Mouse (Mus musculus) ovary, postnatal 14 days (tissue): ENCODE results near the gene Ttc34.

Source experiments
- DNase-seq: peaks from one replicate; pipeline ENCODE4 v3.0.0; 2022; ENCODE audit warnings: low spot score

Ttc34 gene

DNA sequence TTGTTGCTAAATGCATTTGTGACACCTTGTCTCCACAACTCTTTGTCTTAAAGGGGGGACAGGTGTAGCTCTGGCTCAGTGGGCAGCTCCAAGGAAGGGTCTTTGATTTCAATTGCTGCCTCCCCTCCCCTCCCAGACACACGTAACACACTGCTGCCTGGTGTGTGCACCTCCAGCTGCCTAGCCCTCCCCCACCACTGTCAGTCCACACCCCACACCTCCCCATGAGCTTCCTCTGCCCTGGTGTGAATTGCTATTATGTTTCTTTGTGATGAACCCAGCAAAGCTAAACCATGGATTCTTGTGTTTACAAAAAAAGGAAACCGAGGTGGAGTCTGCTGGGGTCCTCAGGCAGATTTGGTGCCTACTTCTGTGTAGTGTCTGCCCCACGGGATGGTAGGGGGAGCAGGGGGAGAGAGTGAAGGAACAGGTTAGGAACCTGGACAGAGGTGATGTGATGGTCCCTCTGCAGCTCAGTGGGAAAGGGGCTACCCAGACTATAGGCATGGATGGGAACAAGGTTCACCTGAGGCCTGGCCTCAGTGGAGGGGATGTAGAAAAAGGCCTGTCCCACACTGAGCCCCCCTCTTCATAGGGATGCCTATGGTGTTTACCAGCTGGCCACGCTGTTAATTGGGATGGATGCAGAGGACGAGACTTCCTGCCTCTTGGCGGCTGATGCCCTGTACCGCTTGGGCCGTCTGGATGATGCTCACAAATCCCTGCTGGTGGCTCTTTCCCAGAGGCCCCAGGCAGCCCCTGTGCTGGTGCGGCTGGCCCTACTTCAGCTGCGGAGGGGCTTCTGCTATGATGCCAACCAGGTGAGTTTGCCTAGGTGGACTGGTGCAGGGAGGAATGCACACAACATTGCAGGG lies 20.3 kb downstream of the Ttc34 start:
- no peak for DNase-seq

DNA sequence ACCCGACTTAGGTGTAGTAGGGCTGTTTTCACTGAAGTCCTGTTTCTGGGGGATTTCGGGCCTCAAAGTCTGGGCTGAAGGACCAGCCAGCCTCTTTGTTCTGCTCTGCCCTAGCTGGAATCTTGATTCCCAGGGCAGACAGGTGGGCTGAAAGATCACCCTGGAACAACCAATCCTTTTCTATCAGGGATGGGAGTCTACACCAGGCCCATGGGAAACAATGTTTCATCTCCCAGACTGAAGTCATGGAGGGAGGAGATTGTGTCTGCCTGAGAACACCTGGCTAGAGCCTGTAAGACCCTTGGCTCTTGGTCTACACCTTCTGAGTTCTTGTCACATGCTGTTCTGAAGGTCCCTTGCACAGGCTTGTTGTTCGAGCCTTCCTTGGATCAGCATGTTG lies 21.3 kb downstream of the Ttc34 start:
- DNase-seq: no peak

DNA sequence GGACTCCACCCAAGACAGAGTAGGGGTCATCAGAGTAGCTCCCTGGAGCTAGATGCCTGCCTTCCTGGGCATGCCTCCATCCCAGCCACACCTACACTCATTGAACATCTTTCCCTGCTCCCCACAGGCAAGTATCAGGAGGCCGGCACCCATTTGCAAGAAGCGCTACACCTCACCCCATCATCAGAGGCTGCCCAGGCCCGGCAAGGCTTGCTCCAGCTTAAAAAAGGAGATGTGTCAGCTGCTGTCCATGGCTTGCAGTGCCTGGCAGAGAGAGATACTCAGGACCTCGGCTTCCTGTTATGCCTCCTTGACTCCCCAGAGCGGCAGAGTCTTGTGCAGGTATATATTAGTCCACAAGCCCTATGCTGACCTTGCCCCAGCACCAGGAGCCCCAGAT lies 24.7 kb downstream of the Ttc34 start:
- DNase-seq: no peak

DNA sequence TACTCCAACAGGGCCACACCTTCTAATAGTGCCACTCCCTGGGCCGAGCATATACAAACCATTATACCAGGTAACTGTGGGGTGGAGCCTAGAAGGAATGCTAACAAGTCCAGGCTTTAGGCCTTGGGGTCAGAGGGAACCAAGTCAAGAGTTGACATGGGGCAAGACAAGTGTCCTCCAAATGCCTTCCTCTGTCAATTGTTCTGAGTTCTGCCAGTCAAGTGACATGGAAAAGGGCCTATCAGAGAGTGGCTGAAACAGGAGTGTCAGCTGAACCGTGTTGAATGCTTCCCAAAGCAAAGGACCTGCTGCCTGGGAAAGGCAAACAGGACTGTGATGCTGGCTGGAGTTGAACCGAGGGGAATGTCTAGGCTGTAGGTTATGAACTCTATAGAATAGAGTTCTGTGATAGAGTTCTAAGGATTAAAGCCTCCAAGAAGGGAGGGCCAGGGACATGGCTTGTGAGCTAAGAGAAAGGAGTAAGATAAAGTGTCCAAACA lies 26.2 kb downstream of the Ttc34 start:
- DNase-seq: no peak

DNA sequence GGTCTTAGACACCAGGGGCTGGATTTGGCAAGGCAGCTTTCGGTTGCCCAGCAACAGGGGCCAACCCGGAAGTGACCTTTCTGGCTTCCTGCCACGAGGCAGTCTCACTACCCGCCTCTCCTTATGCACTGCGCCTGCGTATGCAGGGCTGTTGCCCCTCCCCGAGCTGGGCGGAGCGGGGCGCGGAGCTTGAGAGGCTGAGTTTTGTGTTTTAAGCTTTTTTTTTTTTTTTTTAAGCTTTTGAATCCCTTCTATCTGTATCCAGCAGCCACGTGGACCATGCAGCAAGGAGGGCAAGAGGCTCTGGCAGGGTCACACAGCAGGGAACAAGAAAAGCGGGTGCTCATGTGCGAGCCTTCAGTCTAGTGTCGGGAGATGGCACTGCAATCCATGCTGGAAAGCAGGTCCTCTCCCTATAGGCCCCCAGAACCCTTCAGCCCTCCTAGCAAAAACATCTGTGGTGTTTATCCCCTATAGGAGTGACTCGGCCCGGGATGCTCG lies 27.1 kb downstream of the Ttc34 start:
- peak; percentile 96 for DNase-seq

DNA sequence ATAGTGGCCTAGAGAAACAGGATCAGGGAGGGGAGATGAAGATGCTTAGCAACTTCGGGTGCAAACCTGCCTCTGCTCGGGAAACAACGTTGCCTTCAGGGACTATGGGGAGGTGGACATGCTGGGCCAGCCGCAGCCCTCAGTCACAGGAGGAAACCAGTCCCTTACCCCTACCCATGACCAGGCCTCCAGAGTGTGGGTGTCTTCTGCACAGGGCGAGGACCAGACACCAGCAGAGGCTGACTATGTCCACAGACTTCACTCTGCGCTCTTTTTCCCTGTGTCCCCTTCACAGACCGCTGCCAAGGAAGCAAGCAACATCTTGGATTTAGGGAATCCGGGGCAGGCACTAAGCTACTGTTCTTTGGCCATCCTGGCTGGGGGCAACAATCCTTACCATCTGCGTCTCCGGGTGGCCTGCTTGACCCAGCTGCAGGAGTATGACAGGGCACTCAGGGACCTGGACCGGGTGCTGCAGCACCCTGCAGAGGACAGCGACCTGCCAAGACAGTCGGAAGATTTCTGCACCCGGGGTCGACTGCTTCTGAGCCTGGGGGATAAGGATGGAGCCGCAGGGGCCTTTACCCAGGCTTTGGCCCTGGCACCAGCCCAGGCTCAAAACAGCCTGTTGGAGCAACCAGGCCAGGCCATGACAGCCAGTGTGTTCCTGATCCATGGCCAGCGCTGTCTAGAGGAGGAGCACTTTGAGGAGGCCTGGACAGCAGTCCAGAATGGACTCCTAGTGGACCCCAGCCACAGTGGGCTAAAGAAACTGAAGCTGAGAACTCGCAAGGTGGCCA lies 27.9 kb downstream of the Ttc34 start:
- DNase-seq: no peak

DNA sequence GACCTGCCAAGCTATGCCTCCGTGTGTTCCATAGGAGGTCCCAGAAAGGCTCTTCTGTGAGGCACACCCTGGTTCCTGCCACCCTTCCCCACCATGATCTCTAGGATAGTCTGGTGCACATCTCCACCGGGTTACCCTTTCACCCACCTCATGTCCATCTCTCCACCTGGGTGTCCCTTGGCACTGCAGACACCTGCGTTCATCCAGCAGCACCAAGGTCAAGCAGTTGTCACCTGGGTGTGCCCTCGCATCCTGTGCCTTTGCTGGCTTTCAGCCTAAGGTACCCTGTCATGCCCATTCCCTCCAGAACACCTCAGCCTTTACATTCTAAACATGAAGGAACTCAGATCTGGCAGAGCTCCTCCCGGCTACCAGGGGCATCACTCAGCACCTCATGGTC lies 29.1 kb downstream of the Ttc34 start:
- no peak for DNase-seq

DNA sequence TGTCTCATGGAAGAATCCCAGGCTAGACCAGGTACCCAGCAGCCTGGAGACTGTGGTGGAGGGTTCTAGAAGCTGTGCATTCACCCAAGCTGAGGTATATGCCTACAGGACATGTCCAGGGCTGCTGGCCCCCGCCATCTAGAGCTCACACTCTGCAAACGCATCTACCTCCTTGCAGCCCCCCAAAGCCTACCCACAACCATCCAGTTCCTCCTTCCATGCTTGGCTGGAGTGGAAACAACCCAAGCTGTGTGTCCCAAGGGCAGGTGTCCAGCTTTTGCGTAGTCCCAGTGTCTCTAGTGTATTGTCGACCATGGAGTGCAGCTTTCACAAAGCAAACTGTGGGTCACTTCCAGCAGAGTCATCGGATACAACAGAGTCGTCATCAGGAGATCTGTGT lies 30.0 kb downstream of the Ttc34 start:
- no peak for DNase-seq

DNA sequence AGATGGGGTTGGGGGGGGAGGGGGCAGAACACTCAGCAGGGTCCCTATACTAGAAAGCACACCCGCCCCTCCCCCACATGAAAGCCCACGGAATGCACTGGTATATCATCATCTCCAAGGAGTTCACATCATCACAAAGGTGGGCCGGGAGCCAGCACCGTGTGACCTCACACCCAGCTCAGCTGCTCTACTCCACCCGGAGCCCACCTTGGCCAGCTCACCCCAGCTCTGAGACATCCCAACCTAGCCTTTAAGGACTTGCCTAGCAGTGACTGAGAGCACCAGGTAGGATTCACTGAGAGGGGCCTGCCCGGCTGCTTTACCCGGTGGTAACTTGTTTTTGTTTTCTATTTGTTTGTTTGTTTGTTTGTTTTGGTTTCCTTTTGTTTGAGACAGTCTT lies 32.2 kb downstream of the Ttc34 start, which contains the start of gene Mmel1:
Gene Mmel1 (plus strand): TSS at position 146 of the 400 bp plus-strand sequence.
- DNase-seq: no peak

DNA sequence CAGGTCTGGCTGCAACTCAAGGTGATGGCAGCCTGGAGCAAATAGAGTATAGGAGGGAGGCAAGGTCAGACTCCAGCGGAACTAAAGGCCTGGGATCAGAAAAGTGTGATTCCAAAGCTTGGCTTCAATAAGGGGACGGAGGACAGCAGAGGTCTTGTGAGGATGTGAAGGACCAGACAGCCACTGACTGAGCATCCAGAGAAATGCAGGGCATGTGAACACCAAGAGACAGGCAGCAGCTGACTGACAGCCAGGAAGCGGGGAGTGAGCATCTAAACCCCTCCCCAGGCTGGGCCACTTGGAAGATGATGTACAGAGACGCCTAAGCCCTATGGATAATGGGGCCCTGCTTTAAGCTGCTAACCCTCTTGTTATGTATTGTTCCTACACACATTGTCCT lies 33.5 kb downstream of the Ttc34 start:
- no peak for DNase-seq

DNA sequence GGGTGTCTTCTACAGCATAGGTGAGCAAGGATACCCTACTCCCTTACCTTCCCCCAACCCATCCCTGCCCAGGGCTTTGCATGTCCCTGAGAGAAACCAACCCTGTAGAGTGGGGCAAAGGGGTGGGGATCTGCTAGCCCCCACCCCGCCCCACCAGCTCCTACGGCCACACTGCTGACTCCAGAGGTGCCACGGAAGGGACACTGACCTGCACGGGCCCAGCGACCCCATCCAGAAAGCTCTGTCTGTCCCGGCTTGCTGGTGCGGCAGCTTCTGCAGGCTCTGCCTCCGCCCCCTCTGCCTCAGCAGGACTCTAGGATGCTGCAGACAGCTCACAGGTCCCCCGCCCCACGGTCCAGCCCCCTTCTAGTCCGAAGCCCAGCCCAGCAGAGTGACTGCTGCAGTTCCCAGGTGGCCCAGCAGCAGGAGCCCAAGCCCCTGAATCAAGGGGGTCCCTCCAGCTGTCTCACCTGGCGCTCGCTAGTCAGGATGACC lies 34.5 kb downstream of the Ttc34 start:
- DNase-seq: no peak

DNA sequence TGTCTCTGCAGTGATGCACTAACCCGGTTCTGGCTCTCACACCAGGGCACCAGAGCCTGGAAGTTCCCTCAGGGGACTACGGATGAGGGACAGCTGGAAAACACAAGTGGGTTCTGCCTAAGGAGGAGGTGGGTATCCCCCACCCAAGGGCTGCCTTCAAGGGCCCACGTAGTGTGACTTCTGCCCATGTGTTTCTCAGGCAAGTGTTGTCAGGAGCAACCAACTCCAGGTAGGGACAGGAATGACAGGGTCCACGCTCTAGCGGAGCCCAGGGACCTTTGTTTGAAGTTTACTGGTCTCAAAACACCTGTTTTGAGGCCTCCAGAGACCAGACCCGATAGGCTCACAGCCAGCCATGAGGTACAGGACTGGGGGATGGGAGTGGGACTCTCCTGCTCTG lies 35.9 kb downstream of the Ttc34 start:
- no peak for DNase-seq

DNA sequence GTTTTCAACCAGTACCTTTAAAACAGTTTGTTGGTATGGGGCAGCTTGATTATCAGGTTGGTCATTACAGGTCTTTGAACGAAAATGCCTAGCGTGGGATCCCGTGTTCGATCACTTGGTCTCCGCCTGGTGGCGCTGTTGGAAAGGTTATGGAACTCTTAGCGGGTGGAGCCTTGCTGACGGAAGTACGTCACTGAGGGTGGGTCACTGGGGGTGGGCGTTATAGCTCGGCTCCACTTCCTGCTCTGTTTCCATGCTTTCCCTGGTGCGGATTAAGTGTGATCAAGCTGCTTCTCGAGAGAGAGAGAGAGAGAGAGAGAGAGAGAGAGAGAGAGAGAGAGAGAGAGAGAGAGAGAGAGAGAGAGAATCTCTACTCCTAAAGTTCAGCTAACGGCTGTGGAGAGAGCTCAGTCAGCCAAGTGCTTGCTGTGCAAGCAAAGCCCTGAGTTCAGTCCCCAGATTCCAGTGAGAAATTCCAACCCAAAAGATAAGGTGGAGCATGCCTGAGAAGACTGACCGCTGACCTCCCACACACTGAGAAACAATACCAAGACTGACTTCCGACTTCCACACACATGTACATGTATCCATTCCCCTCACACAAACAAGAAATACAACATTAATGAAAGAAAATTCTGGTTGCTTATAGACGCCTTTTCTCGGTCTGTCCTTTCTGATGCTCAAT lies 40.7 kb downstream of the Ttc34 start:
- peak; percentile 93 for DNase-seq

DNA sequence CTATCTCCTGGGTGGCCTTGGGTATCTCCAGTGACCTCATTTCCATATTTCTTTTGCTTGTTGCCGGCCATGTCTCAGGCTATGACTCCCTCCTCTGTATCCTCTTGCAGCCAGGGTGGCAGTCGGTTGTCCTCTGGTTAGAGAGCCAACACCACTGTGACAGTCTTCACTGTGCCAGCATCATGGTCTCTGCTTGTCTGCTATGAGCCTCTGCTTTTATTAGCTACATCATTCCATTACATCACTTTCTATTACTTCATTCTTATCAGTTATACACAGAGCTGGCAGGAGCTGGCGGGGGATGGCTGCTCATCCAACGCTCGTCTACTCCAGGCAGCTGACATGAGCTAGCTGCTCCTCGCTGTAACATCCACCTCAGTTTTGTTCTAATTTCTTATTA lies 43.5 kb downstream of the Ttc34 start:
- no peak for DNase-seq

DNA sequence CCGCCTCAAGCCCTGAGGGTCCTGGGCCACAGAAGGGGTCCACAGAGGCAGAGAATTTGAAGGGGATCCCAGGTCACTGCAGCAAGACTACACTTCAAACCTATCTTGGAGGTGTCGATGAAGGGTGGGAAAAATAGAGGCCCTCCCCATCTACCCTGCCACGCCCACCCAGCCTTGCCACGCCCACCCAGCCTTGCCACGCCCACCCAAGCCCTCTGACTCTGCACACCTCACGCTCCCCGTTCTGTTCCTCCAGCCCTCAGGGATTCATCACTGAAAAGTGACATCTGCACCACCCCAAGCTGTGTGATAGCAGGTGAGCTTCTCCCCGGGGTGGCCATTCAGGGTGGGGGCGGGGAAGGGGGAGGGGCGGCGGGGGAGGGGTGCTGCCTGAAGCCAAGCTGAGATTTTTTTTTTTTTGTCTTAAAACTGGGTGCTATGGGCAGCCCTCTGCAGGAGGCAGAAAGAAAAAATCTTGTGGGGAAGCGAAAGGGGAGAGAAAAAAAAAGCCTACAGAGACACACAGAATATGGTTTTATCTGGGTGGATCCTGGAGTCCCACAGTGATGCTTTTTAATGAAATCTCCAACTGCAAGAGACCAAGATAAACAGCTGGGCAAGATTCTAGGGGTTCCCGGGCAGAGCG lies 44.9 kb downstream of the Ttc34 start:
- no peak for DNase-seq

DNA sequence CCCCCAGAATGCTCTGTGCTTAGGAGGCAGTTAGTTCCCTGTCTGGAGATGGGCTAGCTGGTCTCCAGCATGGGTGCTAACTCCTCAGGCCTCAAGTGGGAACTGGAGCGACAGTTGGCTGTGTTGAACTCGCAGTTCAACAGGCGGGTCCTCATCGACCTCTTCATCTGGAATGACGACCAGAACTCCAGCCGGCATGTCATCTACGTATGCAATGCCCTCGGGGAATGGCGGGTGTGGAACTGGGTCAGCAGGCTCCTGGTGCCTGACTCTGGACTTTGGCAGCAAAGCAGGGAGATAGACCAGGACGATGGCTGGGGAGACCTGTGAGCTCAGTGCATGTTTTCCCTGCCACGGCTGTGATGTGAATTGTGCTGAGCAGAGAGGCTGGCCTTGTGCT lies 48.2 kb downstream of the Ttc34 start:
- DNase-seq: no peak

DNA sequence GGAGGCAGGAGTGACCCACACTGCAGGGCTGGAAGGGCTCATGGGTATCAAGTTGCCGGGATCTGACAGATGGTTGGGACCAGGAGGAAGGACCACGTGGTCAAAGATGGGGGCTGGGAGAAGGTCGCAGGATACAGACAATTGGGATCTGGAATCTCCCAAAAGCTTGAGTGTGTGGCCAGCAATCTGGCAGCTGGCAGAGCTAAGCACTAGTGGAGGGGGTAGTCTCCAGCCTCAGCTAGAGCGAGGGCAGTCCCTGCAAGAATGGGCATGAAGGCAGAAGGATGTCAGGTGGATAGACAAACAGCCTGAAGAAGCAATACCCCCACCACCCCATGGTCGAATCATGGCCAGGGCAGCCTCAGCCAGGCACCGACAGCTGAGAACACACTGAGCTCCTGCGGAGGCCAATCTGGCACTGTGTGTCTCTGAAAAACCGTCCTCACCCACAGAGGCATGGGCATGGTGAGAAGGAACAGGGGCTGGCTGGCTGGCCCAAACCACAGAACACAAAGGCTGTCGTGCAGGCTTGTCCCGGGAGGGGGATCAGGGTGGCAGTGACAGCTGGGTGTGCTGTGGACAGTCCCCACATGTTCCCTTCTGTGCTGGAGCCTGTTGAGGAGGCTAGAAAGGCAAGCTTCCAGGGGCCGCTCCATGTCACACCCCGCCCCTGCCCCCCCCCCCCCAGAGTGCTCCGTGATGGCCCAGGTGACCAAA lies 49.8 kb downstream of the Ttc34 start:
- DNase-seq: no peak

DNA sequence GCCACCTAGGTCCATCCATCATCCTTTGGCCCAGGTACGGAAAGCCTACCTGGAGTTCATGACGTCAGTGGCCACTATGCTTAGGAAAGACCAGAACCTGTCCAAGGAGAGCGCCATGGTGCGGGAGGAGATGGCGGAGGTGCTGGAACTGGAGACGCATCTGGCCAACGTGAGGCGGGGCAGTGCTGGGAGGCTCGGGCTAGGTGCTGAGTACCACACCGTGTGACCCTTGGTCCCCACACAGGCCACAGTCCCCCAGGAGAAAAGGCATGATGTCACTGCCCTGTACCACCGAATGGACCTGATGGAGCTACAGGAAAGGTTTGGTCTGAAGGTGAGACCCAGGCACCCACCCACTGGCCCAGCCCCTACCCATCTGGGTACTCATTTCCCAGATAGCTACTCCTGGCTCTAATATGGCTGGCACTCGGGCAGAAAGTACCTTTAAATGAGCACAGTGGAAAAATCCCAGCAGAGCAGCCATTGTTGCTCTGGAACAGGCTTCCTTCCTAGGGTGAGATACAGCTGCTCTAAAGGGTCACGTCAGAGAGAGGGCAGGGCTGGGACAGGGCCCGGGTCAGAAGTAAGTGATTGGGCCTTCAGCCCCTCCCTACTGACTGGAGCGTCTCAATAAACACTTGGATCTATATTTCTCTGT lies 50.5 kb downstream of the Ttc34 start:
- DNase-seq: no peak

DNA sequence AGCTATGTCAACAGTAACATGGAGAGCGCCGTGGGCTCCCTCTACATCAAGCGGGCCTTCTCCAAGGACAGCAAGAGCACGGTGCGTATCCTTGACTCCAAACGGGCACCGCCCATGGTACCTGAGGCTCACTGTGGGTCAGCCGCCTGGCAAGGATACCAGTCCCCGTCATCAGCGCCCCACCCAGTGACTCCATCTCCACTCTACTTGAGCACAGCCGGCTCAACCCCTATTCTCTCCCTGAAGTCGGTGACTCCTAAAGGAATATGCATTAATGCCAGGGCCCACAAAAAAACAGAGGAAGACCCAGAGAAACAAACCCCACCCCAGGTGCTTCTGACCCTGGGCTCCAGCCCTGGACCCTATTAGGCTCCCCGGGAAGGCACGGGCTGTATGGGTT lies 53.6 kb downstream of the Ttc34 start:
- no peak for DNase-seq

DNA sequence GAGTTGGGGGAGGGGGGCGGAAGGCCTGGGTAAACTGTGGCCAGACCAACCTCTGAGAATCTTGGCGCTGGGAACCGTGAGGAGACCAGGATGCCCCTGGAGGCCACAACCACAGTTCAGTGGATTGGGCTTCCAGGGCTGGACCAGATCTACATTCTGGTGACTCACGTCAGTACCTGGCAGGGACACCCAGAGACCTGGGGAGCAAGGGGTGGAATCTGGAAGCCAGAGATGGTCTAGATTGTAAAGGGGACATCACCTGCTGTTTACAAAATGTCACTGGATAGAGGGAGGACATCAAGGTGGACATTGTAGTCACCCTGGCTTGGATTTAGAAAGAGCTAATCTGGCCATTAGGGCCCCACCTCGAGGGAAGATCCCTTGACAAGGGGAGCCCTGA lies 58.3 kb downstream of the Ttc34 start:
- DNase-seq: no peak
